Mouse (Mus musculus) embryonic facial prominence, embryonic 10.5 days (tissue): ENCODE results near the gene Nagk. TPM values are rescaled to one million over a fixed set of nuclear protein-coding genes. Genes with fewer than 3 reads are reported as not detected.
"Not testable (repeated sequence)": the region's sequence is repeated elsewhere in the genome, so short reads cannot be mapped to it uniquely, and the experiment has no call there.

Source experiments
- DNase-seq: peaks from one replicate; pipeline ENCODE4 v3.0.0-alpha.2; 2017; ENCODE audit warnings: low spot score
- H3K27ac ChIP-seq: fragments of 300-500 bp; sonication (generic); replicated peaks from 2 replicates; pipeline ENCODE4 v1.5.1; 2016; ENCODE audit warnings: mild to moderate bottlenecking
- H3K27me3 ChIP-seq: fragments of 300-500 bp; sonication (generic); replicated peaks from 2 replicates; pipeline ENCODE4 v1.6.1; 2016; ENCODE audit warnings: low read depth, mild to moderate bottlenecking; ENCODE audit not compliant: poor library complexity, severe bottlenecking
- H3K36me3 ChIP-seq: fragments of 300-500 bp; sonication (generic); replicated peaks from 2 replicates; pipeline ENCODE4 v1.6.1; 2016; ENCODE audit warnings: mild to moderate bottlenecking, moderate library complexity
- H3K4me1 ChIP-seq: fragments of 300-500 bp; sonication (generic); 2 replicates; pipeline ENCODE4 v1.6.1; 2016
- H3K4me3 ChIP-seq: fragments of 300-500 bp; sonication (generic); 2 replicates; pipeline ENCODE4 v1.5.1; 2016; ENCODE audit warnings: mild to moderate bottlenecking, moderate library complexity
- H3K9me3 ChIP-seq: fragments of 300-500 bp; sonication (generic); 2 replicates; pipeline ENCODE4 v1.6.1; 2016; ENCODE audit warnings: mild to moderate bottlenecking
- WGBS: fragments of 180-500 bp; shearing (Covaris S2); methylation state at CpG from one replicate; pipeline ENCODE4 v1.1.7; 2016; 5-methylcytosine and 5-hydroxymethylcytosine counted together
- polyA plus RNA-seq: library from polyadenylated mRNA; unstranded; fragments of >200 nt; fragmentation: Nextera tagmentation; extraction: Ambion mirVana; gene quantifications from 2 replicates; pipeline ENCODE4 v1.2.1, GENCODE M21; 2016

Gene Nagk
- polyA plus RNA-seq, 1 experiment from 2014 or later, result 26.8 TPM

DNA sequence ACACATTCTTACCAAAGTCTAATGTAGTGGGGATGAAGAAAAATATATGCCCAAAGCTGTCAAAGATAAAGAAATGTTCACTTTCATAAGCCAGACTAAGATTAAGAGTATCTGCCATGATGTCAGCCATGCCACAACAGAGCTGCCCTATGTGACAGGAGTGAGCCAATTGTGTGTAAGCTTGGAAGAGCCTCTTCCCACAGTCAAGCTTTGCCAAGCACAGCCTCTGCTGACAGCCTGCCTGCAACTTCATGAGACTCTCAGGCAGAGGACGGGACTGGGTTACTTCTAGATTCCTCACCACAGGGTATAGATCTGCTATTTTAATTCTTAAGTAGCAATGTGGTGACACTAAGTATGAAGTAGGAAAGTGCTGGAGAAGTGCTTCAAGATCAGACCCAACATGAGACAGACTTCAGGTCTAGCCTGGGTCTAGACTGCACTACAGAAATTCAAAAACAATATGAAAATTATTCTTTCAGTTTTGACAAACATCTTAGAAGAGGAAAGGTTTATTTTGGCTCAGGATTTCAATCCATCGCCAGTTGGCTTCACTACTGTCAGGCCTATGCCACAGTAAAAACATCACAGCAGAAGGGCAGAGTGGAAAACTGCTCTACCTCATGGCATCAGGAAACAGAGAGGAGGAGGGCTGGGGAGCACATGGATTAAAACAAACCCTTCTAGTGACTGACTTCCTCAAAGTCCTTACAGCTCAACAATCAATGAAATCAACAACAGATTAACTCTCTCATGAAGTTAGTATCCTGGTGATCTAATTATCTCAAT lies 26.1 kb downstream of the Nagk start:
- Histone ChIP-seq H3K27ac (no peak overlapping the region), H3K4me3 (no peak overlapping the region), H3K36me3 (peaks cover 33% of the 10 kb centered on the region), H3K9me3 (no peaks in the 10 kb centered on the region), H3K4me1 (peaks cover 4% of the 10 kb centered on the region; the same call in 1 of the 2 replicates), H3K27me3 (no peaks in the 10 kb centered on the region)
- DNase-seq, result no peak
- WGBS, result 85% methylated on average over 2 of the region's 2 CpGs

DNA sequence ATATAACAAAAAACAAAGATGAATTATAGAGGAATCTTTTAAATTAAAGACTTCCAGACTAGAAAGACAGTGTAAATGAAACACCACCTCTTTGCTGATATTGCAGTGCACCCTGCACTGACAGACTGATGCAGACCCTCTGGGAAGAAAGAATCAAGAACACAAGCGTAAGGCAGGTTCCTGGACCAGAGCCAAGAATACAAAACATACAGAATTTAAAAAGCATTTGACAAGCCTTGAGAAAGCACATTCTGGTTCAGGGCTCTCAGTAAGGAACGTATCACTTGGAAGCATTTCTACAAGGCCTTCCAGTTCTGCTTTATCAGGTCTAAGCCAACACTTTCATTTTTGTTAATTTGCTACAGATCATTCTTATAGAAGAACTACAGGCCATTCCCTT lies 27.1 kb downstream of the Nagk start:
- WGBS, result 89% methylated on average over 2 of the region's 2 CpGs
- Histone ChIP-seq H3K27me3 (no peaks in the 10 kb centered on the region), H3K4me3 (no peak overlapping the region), H3K4me1 (peaks cover 4% of the 10 kb centered on the region; the same call in 1 of the 2 replicates), H3K27ac (no peak overlapping the region), H3K9me3 (no peaks in the 10 kb centered on the region), H3K36me3 (peaks cover 29% of the 10 kb centered on the region)
- no peak for DNase-seq

DNA sequence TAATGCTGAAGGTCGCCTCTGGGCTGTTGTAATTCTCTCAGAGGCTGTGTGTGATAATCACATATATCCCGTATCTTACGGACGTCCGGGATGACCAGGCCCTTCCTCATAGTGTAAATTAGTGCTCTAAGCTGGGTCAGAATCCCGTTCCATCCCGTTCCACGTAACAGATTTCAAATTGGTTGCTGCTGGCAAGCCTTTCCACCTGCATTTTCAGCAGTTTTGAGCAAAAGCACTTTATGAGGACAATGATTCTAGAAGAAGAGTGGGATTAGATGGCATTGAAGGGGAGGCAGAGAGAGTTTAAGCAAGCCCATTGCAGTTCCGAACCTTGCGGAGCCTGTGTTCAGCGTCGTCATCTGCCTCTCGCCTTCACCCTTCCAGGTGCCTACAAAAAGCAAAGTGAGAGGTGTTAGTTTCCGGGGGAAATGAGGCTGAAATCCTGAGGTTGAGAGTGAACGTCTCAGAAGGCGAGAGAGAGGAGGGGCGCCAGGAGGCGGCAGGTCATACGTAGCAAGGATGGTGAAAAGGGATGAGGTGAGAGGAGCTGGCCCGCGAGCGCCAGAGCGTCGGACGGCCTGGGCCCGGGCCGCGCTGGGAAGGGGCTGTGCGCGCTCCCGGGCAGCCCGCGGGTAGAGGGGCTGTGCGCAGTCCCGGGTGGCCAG lies 36.3 kb downstream of the Nagk start:
- no peak for DNase-seq
- Histone ChIP-seq H3K9me3 (no peaks in the 10 kb centered on the region), H3K36me3 (peaks cover 29% of the 10 kb centered on the region), H3K4me3 (peak overlapping the region; percentile 66), H3K4me1 (peaks cover 19% of the 10 kb centered on the region), H3K27ac (peak overlapping the region; percentile 90), H3K27me3 (no peaks in the 10 kb centered on the region)
- WGBS, result 2% methylated on average over 35 of the region's 35 CpGs

DNA sequence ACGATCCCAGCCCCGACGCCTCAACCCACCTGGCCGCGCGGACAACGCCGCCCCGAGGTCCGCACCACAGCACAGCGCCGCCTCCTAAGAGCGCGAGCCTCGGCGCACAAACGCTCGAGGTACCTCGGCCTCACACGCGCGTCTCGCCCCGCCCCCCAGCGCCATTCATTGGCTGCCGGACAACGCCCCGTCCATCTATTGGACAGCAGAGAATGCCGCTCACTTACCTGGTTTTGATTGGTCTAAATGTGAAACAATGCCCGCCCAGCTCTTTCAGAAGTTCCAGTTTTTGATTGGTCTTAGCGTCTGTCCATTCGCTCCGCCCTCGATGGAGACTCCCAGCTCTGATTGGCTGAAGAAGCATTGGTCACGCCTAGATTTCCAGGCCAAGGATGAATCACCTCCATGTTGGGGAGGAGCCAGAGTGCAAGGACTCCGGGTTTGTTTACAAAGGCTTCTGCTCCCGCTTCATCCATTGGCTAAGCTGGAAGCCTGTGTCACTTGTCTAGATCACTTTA lies 36.9 kb downstream of the Nagk start, which contains the start of gene Paip2b:
Gene Paip2b (minus strand): TSS at position 136 of the 518 bp plus-strand sequence.
- Histone ChIP-seq H3K4me1 (peaks cover 19% of the 10 kb centered on the region), H3K27me3 (no peaks in the 10 kb centered on the region), H3K36me3 (peaks cover 26% of the 10 kb centered on the region), H3K27ac (peak within 1 kb of the TSS; percentile 90), H3K9me3 (no peaks in the 10 kb centered on the region), H3K4me3 (peak within 1 kb of the TSS; percentile 66)
- DNase-seq, result peak; percentile 98
- under 1% methylated on average over 37 of the region's 37 CpGs for WGBS

DNA sequence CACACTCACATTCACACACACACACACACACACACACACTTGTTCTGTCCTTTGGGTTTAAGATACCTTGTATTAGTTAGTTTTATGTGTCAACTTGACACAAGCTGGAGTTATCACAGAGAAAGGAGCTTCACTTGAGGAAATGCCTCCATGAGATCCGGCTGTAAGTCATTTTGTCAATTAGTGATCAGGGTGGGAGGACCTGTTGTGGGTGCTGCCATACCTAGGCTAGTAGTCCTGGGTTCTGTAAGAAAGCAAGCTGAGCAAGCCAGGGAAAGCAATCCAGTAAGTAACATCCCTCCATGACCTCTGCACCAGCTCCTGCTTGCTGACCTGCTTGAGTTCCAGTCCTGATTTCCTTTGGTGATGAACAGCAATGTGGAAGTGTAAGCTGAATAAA lies 37.6 kb downstream of the Nagk start:
- 63% methylated on average over 1 of the region's 1 CpGs for WGBS
- H3K27me3 ChIP-seq, H3K9me3 ChIP-seq, DNase-seq: not testable (repeated sequence)
- H3K36me3 ChIP-seq, result peaks cover 20% of the 10 kb centered on the region
- peaks cover 19% of the 10 kb centered on the region for H3K4me1 ChIP-seq
- peak overlapping the region; percentile 66 for H3K4me3 ChIP-seq
- 0 out of 2 replicates have a peak overlapping the region, but pooled peaks have one; percentile 44 for H3K27ac ChIP-seq

DNA sequence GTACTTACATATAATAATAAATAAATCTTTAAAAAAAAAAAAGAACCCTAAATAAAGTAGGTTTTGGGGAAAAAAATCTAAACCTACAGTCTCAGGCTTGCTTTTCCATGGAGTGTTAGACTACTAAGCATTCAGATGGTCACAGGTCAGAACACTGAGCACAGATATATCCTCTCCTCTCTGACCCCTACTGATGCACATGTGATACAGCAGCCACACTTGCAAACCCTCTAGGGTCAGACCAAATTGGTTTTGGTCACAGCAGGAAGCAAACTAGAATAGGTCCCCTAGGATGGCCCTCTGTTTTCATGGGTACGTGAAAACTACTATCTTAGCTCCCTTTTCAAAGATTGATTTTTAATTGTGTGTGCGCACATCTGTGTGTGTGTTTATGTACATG lies 42.0 kb downstream of the Nagk start:
- Histone ChIP-seq H3K36me3 (no peaks in the 10 kb centered on the region), H3K27me3 (no peaks in the 10 kb centered on the region), H3K9me3 (no peaks in the 10 kb centered on the region), H3K4me3 (no peak overlapping the region), H3K4me1 (peaks cover 6% of the 10 kb centered on the region; the same call in 1 of the 2 replicates), H3K27ac (no peak overlapping the region)
- 87% methylated on average over 2 of the region's 2 CpGs for WGBS
- DNase-seq, result no peak

DNA sequence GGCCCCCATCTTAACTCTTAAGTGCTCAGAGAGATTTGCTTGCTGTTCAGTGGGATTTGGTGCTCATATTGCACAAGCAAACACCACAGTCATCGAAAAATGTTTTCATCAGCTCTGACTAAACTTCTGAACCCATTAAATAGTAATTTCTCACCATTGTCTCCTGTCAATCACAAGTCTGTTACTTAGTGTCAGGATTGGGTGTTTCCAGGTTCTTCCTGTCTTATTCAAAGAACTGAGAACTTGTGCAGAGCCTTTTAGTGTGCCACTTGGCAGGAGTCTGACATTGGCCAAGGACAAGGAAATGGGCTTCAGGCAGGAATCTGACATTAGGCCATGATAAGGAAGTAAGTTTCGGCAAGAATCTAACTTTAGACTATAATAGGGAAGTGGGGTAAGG lies 43.3 kb downstream of the Nagk start:
- H3K27ac ChIP-seq, result no peak overlapping the region
- H3K4me3 ChIP-seq, result no peak overlapping the region
- no peaks in the 10 kb centered on the region for H3K27me3 ChIP-seq
- DNase-seq, result no peak
- H3K4me1 ChIP-seq, result no peaks in the 10 kb centered on the region
- 93% methylated on average over 2 of the region's 2 CpGs for WGBS
- no peaks in the 10 kb centered on the region for H3K36me3 ChIP-seq
- H3K9me3 ChIP-seq, result no peaks in the 10 kb centered on the region

DNA sequence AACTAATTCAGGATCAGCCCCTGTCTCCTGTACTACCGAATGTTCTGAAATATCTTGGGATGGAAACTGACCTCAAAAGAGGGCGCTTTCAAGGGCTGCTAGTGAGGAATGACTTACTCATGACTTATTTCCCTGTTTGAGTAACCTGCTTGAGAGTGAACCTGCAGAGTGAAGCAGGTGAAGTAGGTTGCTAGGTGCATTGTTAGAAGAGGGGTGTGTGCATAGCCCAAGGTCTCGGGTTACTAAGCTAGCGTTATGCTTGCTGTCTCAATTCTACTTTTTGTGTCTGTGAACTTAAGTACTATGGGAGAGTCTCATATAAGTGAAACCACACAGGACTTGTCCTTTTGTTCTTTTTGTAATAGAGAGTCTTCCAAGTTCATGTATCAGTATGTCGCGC lies 45.3 kb downstream of the Nagk start:
- H3K4me3 ChIP-seq, result no peak overlapping the region
- no peak overlapping the region for H3K27ac ChIP-seq
- no peaks in the 10 kb centered on the region for H3K36me3 ChIP-seq
- no peak for DNase-seq
- no peaks in the 10 kb centered on the region for H3K9me3 ChIP-seq
- 86% methylated on average over 6 of the region's 6 CpGs for WGBS
- H3K27me3 ChIP-seq, result no peaks in the 10 kb centered on the region
- no peaks in the 10 kb centered on the region for H3K4me1 ChIP-seq

DNA sequence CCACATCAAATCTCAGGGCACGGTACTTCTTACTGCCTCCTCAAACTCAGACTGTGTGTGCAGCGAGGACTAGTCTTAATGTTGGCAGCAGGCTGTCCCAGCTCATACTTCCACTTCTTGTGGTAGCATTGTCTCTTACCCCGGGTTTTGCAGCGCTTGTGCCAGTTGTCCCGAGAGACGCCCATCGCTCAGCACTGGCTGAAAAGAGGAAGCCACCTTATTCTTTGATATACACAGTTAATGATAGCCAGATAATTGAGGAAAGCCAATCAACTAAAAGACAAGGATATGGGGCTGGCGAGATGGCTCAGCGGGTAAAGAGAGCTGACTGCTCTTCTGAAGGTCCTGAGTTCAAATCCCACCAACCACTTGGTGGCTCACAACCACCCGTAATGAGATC lies 50.1 kb downstream of the Nagk start:
- Histone ChIP-seq H3K36me3 (no peaks in the 10 kb centered on the region), H3K27ac (no peak overlapping the region), H3K4me1 (no peaks in the 10 kb centered on the region), H3K27me3 (no peaks in the 10 kb centered on the region), H3K4me3 (no peak overlapping the region), H3K9me3 (no peaks in the 10 kb centered on the region)
- DNase-seq, result no peak
- 91% methylated on average over 10 of the region's 10 CpGs for WGBS

DNA sequence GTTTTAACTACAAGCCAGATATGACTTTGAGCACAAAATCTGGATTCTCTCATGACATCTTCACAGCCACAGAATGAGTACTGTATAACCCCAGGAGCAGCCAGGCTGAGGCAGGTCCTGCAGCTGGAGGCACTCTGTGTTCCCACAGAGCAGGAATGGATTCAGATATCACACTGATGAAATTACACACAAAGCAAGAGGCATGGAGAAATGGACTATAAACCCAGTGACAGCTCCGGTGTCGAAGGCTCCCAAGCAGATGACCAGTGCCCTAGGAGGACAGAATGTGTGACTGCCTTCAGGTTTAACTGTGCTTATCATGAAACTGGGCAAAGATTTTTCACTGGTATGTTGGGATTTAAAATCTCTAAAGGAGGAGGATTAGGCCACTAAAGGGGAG lies 51.4 kb downstream of the Nagk start:
- Histone ChIP-seq H3K27ac (no peak overlapping the region), H3K4me3 (no peak overlapping the region), H3K27me3 (no peaks in the 10 kb centered on the region), H3K4me1 (no peaks in the 10 kb centered on the region), H3K36me3 (no peaks in the 10 kb centered on the region), H3K9me3 (no peaks in the 10 kb centered on the region)
- WGBS, result 89% methylated on average over 2 of the region's 2 CpGs
- DNase-seq, result no peak

DNA sequence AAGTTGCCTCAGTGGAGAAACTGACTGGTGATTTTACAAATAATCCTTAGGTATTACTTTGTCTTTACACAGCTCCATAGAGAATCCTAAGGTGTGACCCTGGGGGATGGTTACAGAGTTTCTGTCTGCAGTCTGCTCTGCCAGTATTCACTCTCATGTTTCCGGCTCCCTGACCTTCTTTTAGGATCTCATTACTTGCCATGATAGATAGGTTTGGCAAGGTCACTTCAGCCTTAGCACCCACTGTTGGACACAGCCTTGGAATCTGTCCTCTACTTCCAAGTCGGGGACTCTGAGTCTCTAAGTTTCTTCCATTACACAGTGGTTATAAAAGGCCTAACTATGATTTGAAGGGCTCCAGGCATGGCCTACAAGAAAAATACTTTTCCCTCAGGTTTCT lies 54.7 kb downstream of the Nagk start:
- no peak for DNase-seq
- Histone ChIP-seq H3K4me3 (no peak overlapping the region), H3K4me1 (no peaks in the 10 kb centered on the region), H3K36me3 (no peaks in the 10 kb centered on the region), H3K27ac (no peak overlapping the region), H3K27me3 (no peaks in the 10 kb centered on the region), H3K9me3 (no peaks in the 10 kb centered on the region)
- WGBS, result 87% methylated on average over 2 of the region's 2 CpGs
